Mouse (Mus musculus) brain, embryonic 14.5 days (tissue): ENCODE measurements at regions not wholly inside any gene's neighbourhood (a gene's known extent, or its start where the extent isn't known, plus 50 kb on each side); places are given as distances from the start of the nearest gene placed in this dataset.

Experiments
- CTCF ChIP-seq: fragments of 200-500 bp; IDR thresholded peaks from 2 replicates; pipeline ENCODE4 v1.5.1; 2012; ENCODE audit warnings: inconsistent platforms, mild to moderate bottlenecking, moderate library complexity, borderline replicate concordance; ENCODE audit not compliant: insufficient read depth, insufficient read length; ENCODE audit errors: extremely low read depth
- POLR2A ChIP-seq: fragments of 200-500 bp; IDR thresholded peaks from 2 replicates; pipeline ENCODE4 v1.6.1; 2012; ENCODE audit warnings: mild to moderate bottlenecking, inconsistent platforms, borderline replicate concordance; ENCODE audit not compliant: poor library complexity, insufficient read depth, insufficient read length, severe bottlenecking; ENCODE audit errors: extremely low read depth

GRCm38 (mm10) chr2:123320448-123321097, 555.5 kb downstream of the Sqor start:
- TF ChIP-seq POLR2A (no peak), CTCF (no peak)
